Mouse (Mus musculus) limb, embryonic 14.5 days (tissue): ENCODE data around the gene Ccdc81. TPM values are rescaled to one million over a fixed set of nuclear protein-coding genes. Genes with fewer than 3 reads are reported as not detected.

Source experiments
- ATAC-seq: fragments of 200-750 bp; cut with Nextera tagmentation; 2 replicates; pipeline ENCODE4 v1.8.0; 2017; ENCODE audit warnings: low read depth, moderate number of reproducible peaks, moderate TSS enrichment; ENCODE audit not compliant: low FRiP score
- DNase-seq: peaks from one replicate; pipeline ENCODE4 v3.0.0-alpha.2; 2015; ENCODE audit warnings: low spot score
- H3K27ac ChIP-seq: fragments of 300-500 bp; sonication (generic); replicated peaks from 2 replicates; pipeline ENCODE4 v1.5.1; 2014; ENCODE audit warnings: low read depth, mild to moderate bottlenecking, low read length, moderate library complexity, mixed read lengths
- H3K27me3 ChIP-seq: fragments of 300-500 bp; sonication (generic); 2 replicates; pipeline ENCODE4 v1.6.1; 2014; ENCODE audit warnings: low read length, mixed read lengths; ENCODE audit not compliant: control insufficient read depth, insufficient read depth
- H3K36me3 ChIP-seq: fragments of 300-500 bp; sonication (generic); 2 replicates; pipeline ENCODE4 v1.6.1; 2014; ENCODE audit warnings: mild to moderate bottlenecking, low read length, moderate library complexity, mixed read lengths; ENCODE audit not compliant: control insufficient read depth, insufficient read depth
- H3K4me1 ChIP-seq: fragments of 300-500 bp; sonication (generic); 2 replicates; pipeline ENCODE4 v1.6.1; 2014; ENCODE audit warnings: antibody characterized with exemption, low read length, mixed read lengths; ENCODE audit not compliant: control insufficient read depth, insufficient read depth
- H3K4me2 ChIP-seq: fragments of 300-500 bp; sonication (generic); replicated peaks from 2 replicates; pipeline ENCODE4 v1.6.1; 2014; ENCODE audit warnings: low read depth, mild to moderate bottlenecking, low read length, moderate library complexity; ENCODE audit not compliant: severe bottlenecking
- H3K4me3 ChIP-seq: fragments of 300-500 bp; sonication (generic); replicated peaks from 2 replicates; pipeline ENCODE4 v1.5.1; 2014; ENCODE audit warnings: low read length
- H3K9ac ChIP-seq: fragments of 300-500 bp; sonication (generic); 2 replicates; pipeline ENCODE4 v1.6.1; 2014; ENCODE audit warnings: mild to moderate bottlenecking, low read depth, low read length, moderate library complexity; ENCODE audit not compliant: severe bottlenecking
- H3K9me3 ChIP-seq: fragments of 300-500 bp; sonication (generic); 2 replicates; pipeline ENCODE4 v1.6.1; 2016; ENCODE audit warnings: low read length; ENCODE audit not compliant: control insufficient read depth
- POLR2A ChIP-seq: fragments of 200-500 bp; IDR thresholded peaks from 2 replicates; pipeline ENCODE4 v1.8.0; 2012; ENCODE audit warnings: inconsistent platforms, mild to moderate bottlenecking, moderate library complexity, borderline replicate concordance; ENCODE audit not compliant: insufficient read depth, insufficient read length; ENCODE audit errors: extremely low read depth
- WGBS: fragments of 180-500 bp; shearing (Covaris S2); extraction: QIAGEN DNeasy Blood & Tissue Kit; methylation state at CpG from one replicate; pipeline ENCODE4 v1.1.7; 2014; 5-methylcytosine and 5-hydroxymethylcytosine counted together
- polyA plus RNA-seq, 2 experiments: library from polyadenylated mRNA; depleted of rRNA in 1 of 2; stranded (reverse) in 1 of 2; unstranded in 1 of 2; fragments of >200 nt; fragmentation: Nextera tagmentation in 1 of 2; extraction: Ambion mirVana in 1 of 2; gene quantifications; 2 replicates each; pipeline versions ENCODE4 v1.2.1 to v1.2.3; 2012 to 2014

Gene Ccdc81
- polyA plus RNA-seq, 2 experiments = 0.16 TPM; not detected in 1

DNA sequence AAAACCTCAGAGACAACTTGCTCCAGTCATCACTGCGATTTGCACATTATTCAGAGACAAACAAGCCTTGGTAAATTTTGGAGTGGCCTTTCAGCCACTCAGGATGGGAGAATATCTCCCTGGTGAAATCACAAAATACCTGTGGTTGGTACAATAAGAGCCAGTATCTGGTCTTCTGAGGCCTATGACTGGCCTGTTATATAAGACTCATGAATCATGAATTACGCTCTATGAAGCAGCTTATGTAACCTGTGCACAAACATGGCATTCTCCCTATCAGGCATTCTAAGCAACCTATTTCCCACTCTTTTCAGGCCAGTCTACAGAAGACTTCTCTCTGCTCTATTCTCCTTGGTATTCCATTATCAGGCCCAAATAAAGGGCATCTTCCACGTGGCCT, 8.9 kb upstream of the Ccdc81 start:
- no peak for DNase-seq
- 90% methylated on average over 3 of the region's 3 CpGs for WGBS
- Histone ChIP-seq H3K27me3 (no peaks in the 10 kb centered on the region), H3K27ac (no peak overlapping the region), H3K36me3 (peaks cover 8% of the 10 kb centered on the region; the same call in 1 of the 2 replicates), H3K9ac (no peak overlapping the region), H3K4me2 (no peak overlapping the region), H3K4me1 (peaks cover 10% of the 10 kb centered on the region), H3K4me3 (no peak overlapping the region), H3K9me3 (no peaks in the 10 kb centered on the region)
- TF ChIP-seq POLR2A = no peak
- no peak for ATAC-seq

DNA sequence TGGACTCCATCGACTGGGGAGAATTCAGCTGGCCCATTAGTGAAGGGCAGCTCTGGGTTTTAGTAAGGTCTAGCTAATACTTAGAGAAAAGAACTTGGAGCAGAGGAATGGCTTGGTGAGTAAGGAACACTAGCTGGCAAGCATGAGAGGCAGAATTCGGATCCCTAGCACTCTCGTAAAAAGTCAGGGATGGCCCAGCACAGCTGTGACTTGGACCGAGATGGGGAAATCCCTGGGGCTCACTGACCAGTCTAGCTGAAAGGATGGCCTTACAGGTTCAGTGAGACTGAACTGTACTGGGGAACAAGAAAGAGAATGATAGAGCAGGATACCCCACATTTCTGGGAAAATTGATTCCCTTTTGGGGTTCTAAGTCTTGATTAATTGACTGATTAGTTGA, 6.3 kb upstream of the Ccdc81 start:
- H3K4me1 ChIP-seq = peaks cover 10% of the 10 kb centered on the region
- no peak overlapping the region for H3K9ac ChIP-seq
- ATAC-seq (no peak), DNase-seq (no peak)
- TF ChIP-seq POLR2A = no peak
- H3K36me3 ChIP-seq = no peaks in the 10 kb centered on the region
- H3K4me2 ChIP-seq = no peak overlapping the region; the same call in 1 of the 2 replicates
- no peaks in the 10 kb centered on the region for H3K27me3 ChIP-seq
- WGBS = 41% methylated on average over 4 of the region's 4 CpGs
- H3K27ac ChIP-seq = no peak overlapping the region
- H3K9me3 ChIP-seq = no peaks in the 10 kb centered on the region
- no peak overlapping the region for H3K4me3 ChIP-seq

DNA sequence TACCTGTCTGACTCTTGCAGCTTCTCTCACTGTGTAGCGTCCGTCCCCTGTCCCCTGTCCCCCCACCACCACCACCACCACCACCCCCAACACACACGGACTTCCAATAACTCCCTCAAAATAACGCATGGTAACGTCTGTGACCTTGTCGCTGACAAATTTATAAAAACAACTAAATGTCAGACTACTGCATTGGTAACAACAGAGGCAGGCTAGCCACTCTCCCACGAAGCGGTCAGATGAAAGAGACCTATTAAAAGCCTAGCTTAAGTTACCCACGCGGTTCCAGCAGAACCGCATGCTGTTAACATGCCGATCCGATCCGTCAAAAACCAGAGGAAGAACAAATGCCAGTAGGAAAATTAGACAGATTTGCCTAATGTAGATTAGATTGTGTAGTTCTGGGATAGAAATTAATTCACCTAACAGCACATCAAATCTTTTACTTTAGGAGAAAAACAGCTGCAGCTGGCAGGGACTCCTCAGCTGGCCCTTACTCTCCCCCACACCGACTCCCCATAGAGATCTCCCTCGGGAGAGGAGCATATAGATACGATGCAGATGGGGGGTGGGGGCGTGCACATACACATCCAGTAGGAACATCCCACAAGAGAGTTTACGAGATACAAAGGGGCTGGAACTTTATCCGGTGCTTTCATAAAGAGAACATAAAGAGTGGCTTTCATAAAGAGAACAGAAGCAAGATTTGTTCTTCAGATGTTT, 5.6 kb upstream of the Ccdc81 start:
- Histone ChIP-seq H3K4me3 (peak overlapping the region; percentile 7; the same call in 1 of the 2 replicates), H3K27ac (no peak overlapping the region), H3K36me3 (no peaks in the 10 kb centered on the region), H3K4me1 (peaks cover 10% of the 10 kb centered on the region), H3K9ac (0 out of 2 replicates have a peak overlapping the region, but pooled peaks have one; percentile 6), H3K9me3 (no peaks in the 10 kb centered on the region), H3K27me3 (no peaks in the 10 kb centered on the region), H3K4me2 (peak overlapping the region; percentile 30)
- ATAC-seq (no peak), DNase-seq (peak; percentile 32)
- no peak for TF ChIP-seq POLR2A
- whole genome bisulfite sequencing = 41% methylated on average over 20 of the region's 20 CpGs

DNA sequence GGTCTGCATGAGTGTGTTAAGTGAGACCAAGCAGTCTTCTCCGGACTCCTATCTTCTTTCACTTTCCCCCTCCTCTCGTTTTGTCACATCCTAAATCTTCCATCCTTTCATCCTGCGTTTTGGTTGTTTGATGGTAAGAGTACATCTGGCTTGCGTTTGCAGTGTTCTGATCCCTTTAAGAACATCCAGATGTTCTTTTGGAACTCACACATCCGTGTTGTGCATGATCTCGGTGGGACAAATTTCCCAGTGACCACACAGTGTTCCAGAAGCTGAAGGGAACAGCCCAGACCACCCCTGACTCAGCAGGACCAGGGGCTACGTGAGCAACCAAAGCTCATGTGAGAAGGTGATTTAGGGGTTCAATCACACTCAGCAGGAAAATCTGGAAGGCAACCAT, 5.0 kb upstream of the Ccdc81 start:
- DNase-seq (peak; percentile 62), ATAC-seq (peak; percentile 57)
- H3K27ac ChIP-seq = 0 out of 2 replicates have a peak overlapping the region, but pooled peaks have one; percentile 13
- no peaks in the 10 kb centered on the region for H3K36me3 ChIP-seq
- no peaks in the 10 kb centered on the region for H3K27me3 ChIP-seq
- H3K4me2 ChIP-seq = peak overlapping the region; percentile 30
- peaks cover 10% of the 10 kb centered on the region for H3K4me1 ChIP-seq
- 0 out of 2 replicates have a peak overlapping the region, but pooled peaks have one; percentile 7 for H3K4me3 ChIP-seq
- no peak overlapping the region for H3K9ac ChIP-seq
- WGBS = 19% methylated on average over 7 of the region's 7 CpGs
- no peaks in the 10 kb centered on the region for H3K9me3 ChIP-seq
- no peak for TF ChIP-seq POLR2A

DNA sequence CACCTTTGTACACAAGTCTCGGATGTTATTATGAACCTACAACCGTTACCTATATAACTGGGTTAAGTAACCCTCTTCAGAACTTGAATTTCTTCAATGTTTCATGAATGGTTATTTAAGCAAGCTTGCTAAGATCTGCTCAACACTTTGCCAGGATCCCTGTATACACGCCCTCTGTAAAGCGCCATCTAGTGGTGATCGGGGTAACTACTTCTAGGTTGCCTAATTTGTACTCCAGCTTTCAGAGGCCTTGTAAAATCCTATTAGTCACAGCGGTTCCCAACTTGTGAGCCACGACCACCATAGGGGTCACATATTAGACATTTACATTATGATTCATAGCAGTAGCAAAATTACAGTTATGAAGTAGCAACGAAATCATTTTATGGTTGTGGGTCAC, 4.5 kb upstream of the Ccdc81 start:
- H3K36me3 ChIP-seq = no peaks in the 10 kb centered on the region
- no peaks in the 10 kb centered on the region for H3K9me3 ChIP-seq
- H3K4me3 ChIP-seq = no peak overlapping the region
- peak; percentile 62 for ATAC-seq
- peak overlapping the region; percentile 30; the same call in 1 of the 2 replicates for H3K4me2 ChIP-seq
- H3K27me3 ChIP-seq = no peaks in the 10 kb centered on the region
- no peak overlapping the region for H3K9ac ChIP-seq
- WGBS = 20% methylated on average over 8 of the region's 8 CpGs
- peaks cover 14% of the 10 kb centered on the region for H3K4me1 ChIP-seq
- 0 out of 2 replicates have a peak overlapping the region, but pooled peaks have one; percentile 13 for H3K27ac ChIP-seq
- TF ChIP-seq POLR2A = no peak
- DNase-seq = peak; percentile 80
